Comparison of ENCODE assay signal across 8 mouse cellular contexts in the genomic region with DNA sequence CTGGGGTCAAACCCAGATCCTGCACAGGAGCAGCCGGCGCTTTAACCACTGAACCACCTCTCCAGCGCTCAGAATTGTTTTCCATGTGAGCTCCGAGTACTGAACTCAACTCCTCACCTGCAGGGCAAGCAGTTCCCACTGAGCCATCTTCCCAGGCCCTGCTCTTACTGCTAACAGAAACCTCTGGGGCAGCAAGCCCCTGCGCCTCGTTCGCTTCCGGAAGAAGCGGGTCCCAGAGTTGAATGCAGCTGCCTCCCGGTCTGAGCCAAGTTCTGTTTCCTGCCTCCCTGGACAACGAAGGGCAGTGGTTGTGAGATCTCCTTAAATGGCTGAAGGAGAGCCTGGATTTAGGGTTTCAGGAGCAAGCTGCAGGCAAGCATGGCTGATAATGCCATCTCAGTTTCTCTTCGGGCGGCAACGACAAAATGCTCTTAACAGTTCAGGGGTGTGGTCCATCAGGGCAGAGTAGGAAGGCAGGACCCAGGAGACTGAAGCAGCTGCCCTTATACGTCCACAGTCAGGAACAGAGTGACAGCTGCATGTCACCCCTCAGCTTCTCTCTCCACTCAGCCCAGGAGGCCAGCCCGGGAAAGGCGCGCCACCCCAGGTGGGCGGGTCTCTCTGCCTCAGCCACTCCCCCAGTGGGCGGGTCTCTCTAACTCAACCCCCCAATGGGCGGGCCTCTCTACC.
DNase-seq lines count a peak whose midpoint lies in the region; ATAC-seq and TF ChIP-seq lines count a peak whose summit lies in the region.

No protein-coding gene starts in this region.

- no peaks in the 10 kb centered on the region for H3K9me3 ChIP-seq in CH12.LX (replicated peaks; ENCODE audit: low read length)
- no peaks in the 10 kb centered on the region for H3K9me3 ChIP-seq in forebrain, embryonic 10.5 days

- no peak for TF ChIP-seq CTCF in CH12.LX (conservative IDR thresholded peaks at IDR 0.05 in 1 of 2, IDR thresholded peaks at IDR 0.05 in 1 of 2; ENCODE audit: low read depth in 2 of 2, low read length in 2 of 2)
- no peak for TF ChIP-seq CTCF in spleen, adult 2 months (IDR thresholded peaks at IDR 0.05; ENCODE audit: extremely low read depth, insufficient read depth, insufficient read length, insufficient replicate concordance)

- peak overlapping the region; percentile 45 to 70 (median 70) for H3K4me3 ChIP-seq in CH12.LX (replicated peaks in 1 of 3; ENCODE audit: low read depth in 2 of 3, low read length in 2 of 3, poor library complexity in 1 of 3)
- peak overlapping the region; percentile 53 for H3K4me3 ChIP-seq in forebrain, embryonic 10.5 days
- H3K4me3 ChIP-seq in spleen, adult 2 months (ENCODE audit: extremely low read depth, insufficient read depth, insufficient read length) = peak overlapping the region; percentile 68

- no peak for TF ChIP-seq EP300 in CH12.LX (IDR thresholded peaks at IDR 0.05; ENCODE audit: low read length)

- TF ChIP-seq POLR2A in CH12.LX (IDR thresholded peaks at IDR 0.05; ENCODE audit: low read depth, low read length) = peak; percentile 52
- TF ChIP-seq POLR2A in spleen, adult 2 months (IDR thresholded peaks at IDR 0.05; ENCODE audit: low read depth, low read length) = no peak

- WGBS in forebrain, embryonic 10.5 days = 13% methylated on average over 21 of the region's 21 CpGs
- 4% methylated on average over 21 of the region's 21 CpGs for WGBS in spleen, adult 2 months

- no peak overlapping the region for H3K27ac ChIP-seq in CH12.LX (ENCODE audit: insufficient read depth, low read depth)
- H3K27ac ChIP-seq in forebrain, embryonic 10.5 days = 0 out of 2 replicates have a peak overlapping the region, but pooled peaks have one; percentile 25
- H3K27ac ChIP-seq in spleen, adult 2 months (ENCODE audit: insufficient read depth, low read length) = no peak overlapping the region

- ATAC-seq in megakaryocyte progenitor cell, adult 5-6 weeks (replicated peaks; ENCODE audit: poor library complexity) = peak; percentile 94

- H3K9ac ChIP-seq in CH12.LX (ENCODE audit: insufficient read depth, low read depth) = peak overlapping the region; percentile 25; the same call in 1 of the 2 replicates

- in situ Hi-C loops in CH12.LX (cut with MboI; ENCODE audit: low pct_ligation_motif_present, low pct_unique_long_range_greater_than_20kb, low sequenced_read_pairs) = loop anchor here (10.0 to 25.0 kb wide), 2 partner anchors 661 to 884 kb away; no protein-coding TSS in a partner anchor

- no peaks in the 10 kb centered on the region for H3K36me3 ChIP-seq in CH12.LX (replicated peaks in 1 of 2; ENCODE audit: control insufficient read depth in 1 of 2, insufficient read depth in 1 of 2, low read length in 1 of 2)
- H3K36me3 ChIP-seq in forebrain, embryonic 10.5 days (replicated peaks) = no peaks in the 10 kb centered on the region
- no peaks in the 10 kb centered on the region for H3K36me3 ChIP-seq in spleen, adult 2 months (ENCODE audit: control insufficient read depth, insufficient read depth, low read length)

- H3K27me3 ChIP-seq in CH12.LX (replicated peaks) = peaks cover 5% of the 10 kb centered on the region
- H3K27me3 ChIP-seq in forebrain, embryonic 10.5 days (ENCODE audit: poor library complexity, severe bottlenecking) = peaks cover 30% of the 10 kb centered on the region
- no peaks in the 10 kb centered on the region for H3K27me3 ChIP-seq in spleen, adult 2 months (ENCODE audit: control insufficient read depth, insufficient read depth, low read length)

- peak overlapping the region; percentile 69 for H3K4me2 ChIP-seq in CH12.LX (ENCODE audit: insufficient read depth, low read depth, poor library complexity, severe bottlenecking)

- no peak for TF ChIP-seq RAD21 in CH12.LX (IDR thresholded peaks at IDR 0.05; ENCODE audit: low read depth, low read length)

- peaks cover 0 to 6% of the 10 kb centered on the region in 2 experiments; a peak in 2 of 4 replicates for H3K4me1 ChIP-seq in CH12.LX (ENCODE audit: control insufficient read depth in 1 of 2, insufficient read depth in 2 of 2)
- peaks cover 14% of the 10 kb centered on the region for H3K4me1 ChIP-seq in forebrain, embryonic 10.5 days
- H3K4me1 ChIP-seq in spleen, adult 2 months (ENCODE audit: control insufficient read depth, insufficient read depth, insufficient read length) = no peaks in the 10 kb centered on the region

- intact Hi-C loops in heart, postnatal 10 days (cut with DNase I) = loop anchor here (10.0 kb wide), 1 partner anchor 241 kb away; a partner anchor contains a TSS

- peak; percentile 84 for DNase-seq in CH12.LX (ENCODE audit: extremely low read depth)
- DNase-seq in adrenal gland, adult 2 months = peak; percentile 84
- DNase-seq in forebrain, embryonic 10.5 days (ENCODE audit: extremely low spot score, low spot score) = peak; percentile 74
- peak; percentile 54 to 71 for DNase-seq in heart, postnatal 10 days
- DNase-seq in kidney, postnatal 36 days = peak; percentile 66 to 84
- DNase-seq in spleen, adult 2 months (ENCODE audit: low read depth in 1 of 2, low spot score in 2 of 2) = peak; percentile 62 to 77
- no peak for DNase-seq in cerebellum, adult 11-12 months

- H3K79me2 ChIP-seq in CH12.LX (replicated peaks; ENCODE audit: control insufficient read depth, extremely low read depth, insufficient read depth, poor library complexity, severe bottlenecking) = no peaks in the 10 kb centered on the region

- dilution Hi-C loops in CH12.LX (cut with MboI; ENCODE audit: extremely low pct_ligation_motif_present, extremely low pct_unique_long_range_greater_than_20kb, low sequenced_read_pairs) = no loop called here

TF ChIP-seq in CH12.LX, 34 proteins besides CTCF, POLR2A, EP300 and RAD21:
- 0 out of 2 replicates have a peak, but pooled peaks have one; percentile 33 for TF ChIP-seq MAX (IDR thresholded peaks at IDR 0.05; ENCODE audit: low read length)
- TF ChIP-seq SMC3 (IDR thresholded peaks at IDR 0.05; ENCODE audit: low read depth, low read length) = no peak
- TF ChIP-seq BHLHE40 (IDR thresholded peaks at IDR 0.05; ENCODE audit: low read depth, low read length) = no peak
- TF ChIP-seq SIN3A (IDR thresholded peaks at IDR 0.05; ENCODE audit: low read length) = peak; percentile 36; the same call in 1 of the 2 replicates
- no peak for TF ChIP-seq NELFE (IDR thresholded peaks at IDR 0.05; ENCODE audit: low read depth, low read length)
- TF ChIP-seq E2F4 (IDR thresholded peaks at IDR 0.05; ENCODE audit: insufficient replicate concordance, low read depth, low read length) = peak; percentile 57; the same call in 1 of the 2 replicates
- no peak for TF ChIP-seq IRF4 (IDR thresholded peaks at IDR 0.05; ENCODE audit: low read depth, low read length)
- TF ChIP-seq MXI1 (IDR thresholded peaks at IDR 0.05; ENCODE audit: low read depth, low read length) = peak; percentile 62; the same call in 1 of the 2 replicates
- no peak for TF ChIP-seq CHD2 (IDR thresholded peaks at IDR 0.05; ENCODE audit: low read length)
